Mouse (Mus musculus): ENCODE results near the gene Rpl24.
"Not testable (repeated sequence)": the region's sequence is repeated elsewhere in the genome, so short reads cannot be mapped to it uniquely, and the experiment has no call there.

- not testable (repeated sequence) for TF ChIP-seq POLR2A (IDR thresholded peaks at IDR 0.05; ENCODE audit: low read depth, low read length); CTCF (IDR thresholded peaks at IDR 0.05; ENCODE audit: extremely low read depth, insufficient read length, insufficient replicate concordance, low read depth, low read length)
Measured at GRCm38 (mm10) chr16:55947876-55948410, 18.1 kb upstream of the Rpl24 start.

Measured in small intestine, adult 2 months (tissue).